Mouse (Mus musculus): ENCODE data around the gene Ankrd33b.

Ankrd33b gene

DNA sequence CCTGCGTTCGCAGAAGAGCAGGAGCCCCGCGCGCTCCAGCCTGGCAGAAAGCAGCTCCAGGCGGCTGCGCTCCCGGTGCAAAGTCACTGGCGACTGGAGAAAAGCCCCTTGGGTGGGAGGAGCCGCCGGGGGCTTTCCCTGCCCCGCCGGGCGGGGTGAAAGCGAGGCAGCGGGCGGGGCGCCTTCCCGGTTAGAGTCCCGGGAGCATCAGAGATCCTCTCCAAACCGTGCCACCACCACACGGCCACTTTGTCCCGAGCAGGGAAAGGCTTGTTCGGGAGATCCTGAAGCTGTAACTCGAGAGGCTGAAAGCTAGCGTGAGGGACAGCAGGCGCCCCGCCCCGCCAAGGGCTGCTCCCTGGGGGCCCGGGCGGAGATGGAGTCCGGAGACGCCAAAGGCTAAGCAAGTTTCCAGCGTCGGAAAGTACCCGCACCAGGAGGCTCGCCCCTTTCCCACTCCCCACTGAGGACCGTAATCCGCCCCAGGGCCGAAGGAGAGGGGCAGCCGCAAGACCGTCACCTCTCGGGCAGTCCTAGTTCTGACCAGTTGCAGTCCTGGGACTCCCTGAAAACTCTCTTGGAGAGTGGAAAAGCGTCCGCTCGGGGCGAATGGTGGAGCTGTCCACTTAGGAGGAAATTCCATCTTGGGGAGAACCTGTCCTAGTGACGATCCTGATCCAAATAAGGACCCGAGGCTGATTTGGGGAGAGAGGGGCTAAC, at the start of gene Ankrd33b:
Gene Ankrd33b (minus strand): TSS at position 246 of the 720 bp plus-strand sequence.
- CTCF ChIA-PET, result interaction anchor here (0.6 kb wide), 1 partner anchor 48 kb away, joined by 4 read pairs; no protein-coding TSS in a partner anchor

DNA sequence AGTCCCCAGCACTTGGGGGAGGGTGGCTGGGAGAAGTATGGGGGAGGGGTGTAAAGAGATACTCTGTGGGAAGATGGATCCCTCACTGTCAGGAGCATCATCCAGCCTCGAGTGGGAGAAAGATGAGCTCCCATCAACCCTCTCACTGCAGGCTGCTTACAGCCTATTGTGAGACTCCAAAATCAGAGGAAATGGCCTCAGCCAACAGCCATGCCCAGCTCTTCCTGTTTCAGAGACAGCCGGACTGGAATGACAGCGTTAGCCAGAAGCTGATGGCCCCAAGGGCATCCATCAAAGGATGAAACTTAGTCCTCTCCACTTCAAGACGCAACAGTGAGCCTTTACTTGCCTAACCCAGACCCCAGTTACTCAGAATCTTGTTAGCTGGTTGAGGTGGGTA, 47.7 kb upstream of the Ankrd33b start:
- CTCF ChIA-PET, result interaction anchor here (0.6 to 0.9 kb wide), 2 partner anchors 48 to 97 kb away, joined by 3 to 4 read pairs; partner anchors contain the start of gene Ankrd33b

DNA sequence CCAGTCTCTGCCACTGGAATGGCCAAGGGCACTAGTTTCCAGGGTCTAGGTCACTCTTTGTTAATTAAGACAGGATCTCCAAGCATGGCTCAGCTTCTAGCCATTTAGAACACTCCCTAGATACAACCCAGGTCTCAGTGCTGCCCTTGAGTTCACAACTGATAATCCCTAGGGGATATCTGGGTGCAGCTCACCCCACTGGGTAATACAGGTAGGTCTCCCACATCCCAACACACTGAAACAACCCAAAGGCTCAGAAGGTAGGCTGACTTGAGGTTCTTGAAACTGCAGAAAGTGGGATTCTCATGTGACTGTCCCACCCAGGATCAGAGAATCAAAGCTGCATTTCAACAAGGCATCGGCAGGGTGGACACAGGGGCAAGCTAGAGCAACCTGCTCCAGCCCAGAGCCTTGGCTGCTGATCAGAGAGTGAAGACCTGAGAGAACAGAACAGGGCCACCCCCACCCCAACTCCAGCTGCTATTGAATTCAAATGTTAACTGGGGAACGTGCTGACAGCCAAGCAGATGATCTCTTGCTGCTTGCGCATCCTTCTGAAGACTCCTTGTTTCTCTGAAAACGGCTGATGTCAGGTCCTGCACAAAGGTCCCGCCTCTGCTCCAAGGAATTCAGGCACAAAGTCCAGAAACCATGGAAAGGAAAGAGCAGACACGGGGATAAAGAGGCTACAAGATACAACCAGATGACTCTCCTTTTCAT, 46.8 kb upstream of the Ankrd33b start:
- CTCF ChIA-PET, result interaction anchor here (0.6 kb wide), 1 partner anchor 58 kb away, joined by 5 read pairs; no protein-coding TSS in a partner anchor

DNA sequence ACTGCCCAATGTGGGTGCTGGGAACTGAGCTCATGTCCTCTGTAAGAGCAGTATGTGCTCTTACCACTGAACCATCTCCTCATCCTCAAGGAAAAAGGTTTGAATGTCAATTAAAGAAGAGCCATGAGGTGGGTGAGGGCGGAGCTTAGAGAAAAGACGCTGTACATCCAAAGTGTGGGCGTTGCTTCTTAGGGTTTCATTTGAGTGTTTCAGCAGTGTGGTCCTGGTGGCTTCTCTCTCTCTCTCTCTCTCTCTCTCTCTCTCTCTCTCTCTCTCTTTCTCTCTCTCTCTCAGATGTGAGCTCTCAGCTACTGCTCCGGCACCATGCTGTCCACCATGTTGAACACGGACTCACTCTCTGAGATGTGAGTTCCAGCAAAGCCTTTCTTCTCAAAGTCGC, 46.1 kb upstream of the Ankrd33b start:
- CTCF ChIA-PET, result no interaction called here

DNA sequence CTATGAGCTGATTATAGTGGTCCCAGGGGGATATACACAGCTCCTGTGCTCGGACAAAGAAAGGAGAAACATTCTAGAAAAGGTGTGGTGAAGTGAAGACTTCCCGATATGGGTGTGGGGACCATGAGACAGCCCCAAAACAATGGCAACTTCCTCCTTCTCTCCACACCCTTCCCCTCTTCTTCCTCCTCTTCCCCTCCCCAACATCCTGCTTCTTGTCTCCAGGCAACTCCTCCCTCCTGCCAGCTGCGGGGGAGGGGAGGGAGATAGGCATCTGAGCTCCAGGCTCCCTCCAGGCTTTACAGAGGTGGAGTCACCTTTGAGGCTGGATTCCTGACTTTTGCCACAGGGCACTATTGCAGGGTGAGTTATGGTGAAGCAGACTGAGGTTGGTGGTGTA, 45.4 kb upstream of the Ankrd33b start:
- CTCF ChIA-PET, result no interaction called here

DNA sequence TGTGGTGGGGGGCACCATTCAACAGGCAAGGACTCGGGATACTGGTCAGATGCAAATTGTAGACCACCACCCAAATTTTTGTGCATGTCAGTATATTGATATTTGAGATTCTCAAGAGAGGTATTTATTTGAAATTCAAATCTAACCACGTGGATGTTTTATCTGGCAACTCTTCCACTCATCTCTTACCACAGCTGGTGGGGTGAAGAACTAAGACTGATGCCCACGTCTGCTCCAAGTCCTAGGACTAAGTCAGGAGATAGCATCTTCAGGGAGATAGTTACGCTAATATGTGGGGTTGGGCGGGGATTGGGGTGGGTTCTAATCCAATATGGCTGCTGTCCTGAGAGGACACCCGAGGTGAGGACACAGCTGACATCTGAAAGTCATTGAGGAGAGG, 44.9 kb upstream of the Ankrd33b start:
- CTCF ChIA-PET, result no interaction called here

DNA sequence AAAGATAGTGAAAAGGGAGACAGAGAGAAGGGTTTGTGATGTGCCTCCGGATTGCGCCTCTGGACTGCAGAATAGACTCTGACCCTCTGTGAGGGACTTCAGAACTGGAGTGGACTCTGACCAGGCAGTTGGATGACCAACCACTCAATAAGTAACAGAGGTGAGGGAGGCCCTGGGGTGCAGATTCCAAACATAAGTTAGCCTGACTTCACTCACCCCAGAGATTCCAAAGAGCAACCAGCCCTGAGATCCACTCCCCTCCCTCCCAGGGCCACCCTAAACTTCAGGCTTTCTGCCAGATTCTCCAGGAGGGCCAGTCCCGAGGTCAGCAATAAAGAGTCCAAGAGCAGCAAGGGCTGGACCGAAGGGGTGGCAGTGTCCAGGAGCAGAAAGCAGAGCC, 40.0 kb upstream of the Ankrd33b start:
- CTCF ChIA-PET, result interaction anchor here (1.1 kb wide), 1 partner anchor 11 kb away, joined by 6 read pairs; no protein-coding TSS in a partner anchor

DNA sequence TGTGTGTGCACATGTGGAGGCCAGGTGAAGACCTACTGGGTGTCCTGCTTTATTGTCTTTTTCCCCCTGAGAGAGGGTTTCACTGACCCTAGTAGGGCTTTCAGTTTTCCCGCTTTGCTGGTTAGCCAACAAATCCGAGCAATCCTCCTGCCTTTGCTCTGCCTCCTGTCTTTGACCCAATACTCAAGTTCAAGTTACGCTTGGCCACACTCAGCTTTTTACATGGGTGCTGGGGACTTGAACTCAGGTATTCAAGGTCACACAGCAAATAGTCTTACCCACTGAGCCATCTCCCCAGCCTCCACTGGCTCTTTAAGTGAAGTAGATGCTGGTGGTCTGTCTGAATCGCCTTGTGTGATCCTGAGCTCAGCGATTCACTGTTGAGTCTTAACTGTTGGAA, 39.4 kb upstream of the Ankrd33b start:
- CTCF ChIA-PET, result no interaction called here

DNA sequence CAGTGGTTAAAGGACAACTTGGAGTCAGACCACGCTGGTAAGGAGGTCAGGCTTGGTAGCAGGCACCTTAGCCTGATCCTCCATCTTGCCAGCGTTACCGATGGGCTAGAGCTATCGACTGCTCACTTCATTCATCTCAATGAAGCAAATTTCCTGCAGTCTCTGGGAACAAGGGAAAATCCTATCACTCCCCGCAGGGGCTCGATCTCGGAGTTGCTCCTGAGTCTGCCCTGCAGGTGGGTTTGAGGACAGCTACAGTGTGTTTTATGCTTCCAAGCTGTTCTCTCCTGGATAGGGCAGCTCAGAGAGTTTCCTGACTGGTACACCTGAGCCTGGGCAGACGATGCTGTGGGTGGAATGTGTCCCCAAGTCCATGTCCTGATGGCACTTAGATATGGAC, 36.8 kb upstream of the Ankrd33b start:
- CTCF ChIA-PET, result no interaction called here

DNA sequence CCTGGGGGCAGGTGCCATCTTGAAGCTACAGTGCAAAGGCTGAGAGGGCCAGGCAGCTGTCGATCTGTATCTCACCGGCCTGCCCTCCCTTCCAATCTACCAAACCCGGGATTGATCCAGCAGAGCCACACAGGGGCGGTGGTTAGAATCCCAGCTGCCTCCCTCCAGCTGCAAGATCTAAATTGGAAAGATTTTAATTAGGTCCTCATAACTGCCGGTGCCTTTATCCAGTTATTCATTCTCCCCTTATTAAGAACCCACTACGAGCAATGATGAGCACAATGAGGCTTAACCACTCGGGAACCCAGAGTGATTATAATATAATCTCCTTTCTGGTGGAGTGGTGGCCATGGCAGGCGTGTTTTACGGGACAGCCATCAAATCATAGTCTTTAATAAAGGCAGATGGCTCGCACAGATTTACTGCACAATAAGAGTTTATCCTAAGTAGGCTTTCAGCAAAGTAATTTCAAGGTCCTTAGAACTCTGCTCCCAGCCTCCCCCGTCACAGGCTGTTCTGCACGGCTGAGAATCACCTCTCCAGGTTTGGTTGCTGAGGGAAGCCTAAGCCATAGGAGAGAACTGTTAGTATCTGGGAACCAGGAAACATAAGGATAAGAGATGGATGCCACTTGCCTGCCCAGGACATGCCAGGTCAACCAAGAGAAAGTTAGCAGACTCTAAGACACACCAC, 34.8 kb upstream of the Ankrd33b start:
- CTCF ChIA-PET, result interaction anchor here (0.6 kb wide), 1 partner anchor 181 kb away, joined by 3 read pairs; no protein-coding TSS in a partner anchor

DNA sequence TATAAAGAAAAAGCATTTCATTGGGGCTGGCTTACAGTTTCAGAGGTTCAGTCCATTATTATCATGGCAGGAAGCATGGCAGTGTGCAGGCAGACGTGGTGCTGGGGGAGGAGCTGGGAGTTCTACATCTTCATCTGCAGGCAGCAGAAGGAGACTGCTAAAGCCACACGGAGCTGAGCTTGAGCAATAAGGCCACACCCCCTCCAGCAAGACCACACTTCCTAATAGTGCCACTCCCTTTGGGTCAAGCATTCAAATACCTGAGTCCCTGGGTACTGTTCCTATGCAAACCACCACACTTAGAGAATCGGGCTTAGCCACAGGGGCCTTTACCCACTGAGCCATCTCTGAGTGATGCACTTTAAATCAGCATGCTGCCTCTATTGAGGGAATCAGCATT, 33.4 kb upstream of the Ankrd33b start:
- CTCF ChIA-PET, result interaction anchor here (0.6 kb wide), 1 partner anchor 853 kb away, joined by 4 read pairs; no protein-coding TSS in a partner anchor

DNA sequence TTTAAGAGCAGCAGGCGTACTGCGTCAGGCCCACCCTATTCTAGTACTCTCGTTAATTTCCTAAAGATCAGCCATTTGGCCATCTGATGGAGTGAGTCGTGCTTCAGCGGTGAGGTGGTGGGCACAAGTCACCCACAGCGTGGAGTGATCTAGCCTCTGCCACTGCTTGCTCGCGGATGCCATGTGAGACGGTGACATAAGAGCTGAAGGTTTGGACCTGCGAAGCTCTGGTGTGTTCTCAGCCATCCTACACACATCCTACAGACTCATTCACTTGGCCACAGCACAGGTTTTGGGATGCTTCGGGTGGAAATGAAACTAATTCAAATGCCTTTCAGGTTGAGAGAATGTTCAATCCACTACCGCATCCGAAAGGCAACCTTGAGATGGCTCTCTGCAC, 31.2 kb upstream of the Ankrd33b start:
- CTCF ChIA-PET, result interaction anchor here (0.6 to 0.7 kb wide), 2 partner anchors 38 to 88 kb away, joined by 3 to 9 read pairs; no protein-coding TSS in a partner anchor

DNA sequence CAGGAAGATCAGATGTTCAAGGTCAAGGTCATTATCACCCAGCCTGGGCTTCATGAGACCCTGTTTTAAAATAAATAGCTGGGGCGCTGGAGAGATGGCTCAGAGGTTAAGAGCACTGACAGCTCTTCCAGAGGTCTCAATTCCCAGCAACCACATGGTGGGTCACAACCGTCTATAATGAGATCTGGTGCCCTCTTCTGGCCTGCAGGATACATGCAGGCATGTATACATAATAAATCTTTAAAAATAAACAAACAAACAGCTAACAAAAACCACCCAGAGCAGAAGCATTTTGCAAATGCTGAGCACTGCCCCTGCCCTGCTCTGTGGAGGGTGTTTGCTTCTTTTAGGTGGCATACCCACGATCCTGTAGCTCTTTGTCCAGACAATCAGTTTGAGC, 29.9 kb upstream of the Ankrd33b start:
- CTCF ChIA-PET, result no interaction called here

DNA sequence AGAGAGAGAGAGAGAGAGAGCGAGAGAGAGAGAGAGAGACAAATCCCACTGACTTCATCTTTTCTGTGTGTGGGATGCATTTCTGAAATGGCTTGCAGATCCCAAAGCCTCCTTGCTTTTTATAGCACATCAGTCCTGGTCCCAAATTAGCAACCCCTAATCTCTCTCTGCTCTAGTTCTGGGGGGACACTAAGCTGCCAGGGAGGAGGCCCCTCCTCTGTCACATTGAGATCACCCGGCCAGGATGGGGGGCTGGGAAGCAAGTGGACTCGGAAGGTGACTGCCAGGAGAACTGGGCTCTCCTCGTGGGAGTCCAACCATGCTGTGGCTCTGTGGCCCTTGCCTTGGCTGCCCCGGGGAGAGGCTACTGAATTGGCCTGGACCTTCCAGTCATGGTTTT, 29.2 kb upstream of the Ankrd33b start:
- CTCF ChIA-PET, result no interaction called here

DNA sequence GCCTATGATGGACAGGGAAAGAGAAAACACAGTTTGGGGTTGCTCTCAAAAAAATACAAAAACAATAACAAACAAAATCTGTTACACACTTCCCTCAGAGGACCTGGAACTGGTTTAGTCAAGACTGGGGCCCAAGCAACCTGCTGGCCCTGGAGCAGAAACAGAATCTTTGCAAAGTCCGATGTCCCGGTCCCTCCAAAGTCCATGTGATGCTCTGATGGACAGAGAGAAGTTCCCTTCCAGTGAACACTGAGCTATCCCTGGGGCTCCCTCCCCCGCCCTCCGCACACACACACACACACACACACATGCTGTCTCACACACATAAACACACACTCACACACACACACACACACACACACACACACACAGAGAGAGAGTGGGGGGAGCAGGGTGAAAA, 28.5 kb upstream of the Ankrd33b start:
- CTCF ChIA-PET, result no interaction called here

DNA sequence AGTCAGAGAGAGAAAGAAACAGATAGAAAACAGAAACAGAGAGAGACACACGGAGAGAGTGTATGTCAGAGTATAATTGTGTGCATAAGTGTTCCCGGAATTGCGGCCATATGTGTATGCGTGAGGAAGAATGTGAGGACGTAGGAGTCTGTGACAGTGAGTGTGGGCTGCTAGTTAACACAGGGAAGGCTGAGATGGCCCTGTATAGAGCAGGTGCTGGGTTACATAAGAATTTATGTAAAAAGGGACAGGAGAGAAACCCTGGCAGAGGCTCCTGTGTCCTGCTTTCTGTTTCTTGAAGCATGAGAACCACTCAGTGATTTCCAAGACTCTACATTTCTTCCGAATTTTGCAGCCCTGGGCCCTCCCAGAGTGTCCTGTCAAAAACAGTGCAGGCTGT, 25.9 kb upstream of the Ankrd33b start:
- CTCF ChIA-PET, result no interaction called here

DNA sequence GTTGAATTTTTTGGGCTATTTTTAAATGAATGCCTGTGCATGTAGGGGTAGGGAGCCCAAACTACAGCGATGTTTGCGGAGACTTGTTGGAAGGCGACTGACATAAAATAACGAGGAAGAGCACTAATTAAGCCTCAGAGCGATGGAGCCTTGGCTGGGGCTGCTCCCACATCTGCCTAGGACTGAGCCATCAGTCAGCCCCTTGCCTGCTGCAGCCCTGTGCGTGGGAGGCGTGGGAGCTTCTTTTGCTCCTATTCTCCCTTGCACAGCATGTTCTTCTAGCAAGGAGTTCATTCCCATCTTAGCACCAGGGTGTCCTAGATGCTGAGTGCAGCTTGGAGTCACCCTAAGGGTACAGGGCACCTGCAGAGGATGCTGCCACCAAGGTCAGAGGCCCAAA, 25.2 kb upstream of the Ankrd33b start:
- CTCF ChIA-PET, result no interaction called here

DNA sequence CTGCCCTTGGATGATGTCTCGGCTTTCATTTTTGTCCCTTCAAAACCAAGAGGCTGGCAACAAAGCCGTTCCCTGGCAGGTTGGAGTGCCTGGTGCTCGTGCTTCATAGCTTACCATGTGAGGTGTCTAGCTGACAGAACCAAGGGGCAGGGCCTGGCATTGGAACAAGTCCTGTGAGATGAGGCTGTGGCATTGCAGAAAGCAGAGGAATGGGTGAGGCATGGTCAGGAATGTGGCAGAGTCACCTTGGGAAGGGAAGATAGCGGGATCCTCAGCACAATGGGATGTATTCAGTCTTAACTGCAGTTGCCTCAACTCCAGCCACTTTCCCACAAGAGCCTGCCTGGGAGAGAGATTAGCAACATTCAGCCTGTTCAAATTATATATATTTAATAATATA, 24.6 kb upstream of the Ankrd33b start:
- CTCF ChIA-PET, result no interaction called here

DNA sequence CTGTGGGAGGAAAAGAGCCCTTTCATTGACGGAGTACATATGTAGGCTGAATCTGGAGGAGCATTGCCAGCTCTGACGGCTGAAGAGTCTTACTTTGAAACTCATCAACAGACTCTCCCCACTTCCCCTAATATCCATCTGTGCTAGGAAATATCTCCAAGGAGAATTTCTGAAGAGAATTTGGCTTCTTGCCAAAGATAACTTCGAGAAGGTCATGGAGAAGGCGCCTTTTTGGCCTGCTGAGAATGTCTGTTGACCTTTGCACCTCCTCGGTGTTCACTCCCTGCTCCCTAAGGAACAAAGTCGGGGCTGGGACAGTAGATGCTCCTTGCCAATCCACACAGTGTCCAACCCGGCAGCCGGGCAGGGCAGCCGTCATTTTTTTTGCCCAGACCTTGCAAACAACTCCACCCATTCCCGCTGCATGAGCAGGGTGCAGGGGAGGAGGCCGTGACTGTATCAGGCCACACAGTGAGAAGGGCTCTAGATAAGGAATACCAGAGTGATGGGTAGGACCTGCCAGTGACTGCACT, 14.5 kb upstream of the Ankrd33b start:
- CTCF ChIA-PET, result no interaction called here

DNA sequence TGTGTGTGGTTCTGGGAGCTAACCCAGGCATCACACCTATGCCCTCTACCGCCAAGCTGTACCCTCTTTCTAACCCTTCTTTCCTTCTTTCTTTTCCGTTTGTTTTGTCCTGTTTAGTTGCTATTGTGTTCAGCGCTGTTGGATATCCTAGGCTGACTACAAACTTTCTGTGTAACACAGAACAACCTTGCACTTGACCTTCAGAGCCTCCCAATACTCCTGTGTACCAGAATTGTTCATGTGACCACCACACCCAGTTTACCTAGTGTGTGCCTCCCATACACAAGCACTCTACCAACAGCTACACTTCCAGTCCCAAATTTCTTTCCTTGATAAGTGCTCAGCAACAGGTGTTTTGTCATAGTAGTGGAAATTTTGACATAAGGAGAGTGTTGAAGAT, 11.9 kb upstream of the Ankrd33b start:
- CTCF ChIA-PET, result no interaction called here

DNA sequence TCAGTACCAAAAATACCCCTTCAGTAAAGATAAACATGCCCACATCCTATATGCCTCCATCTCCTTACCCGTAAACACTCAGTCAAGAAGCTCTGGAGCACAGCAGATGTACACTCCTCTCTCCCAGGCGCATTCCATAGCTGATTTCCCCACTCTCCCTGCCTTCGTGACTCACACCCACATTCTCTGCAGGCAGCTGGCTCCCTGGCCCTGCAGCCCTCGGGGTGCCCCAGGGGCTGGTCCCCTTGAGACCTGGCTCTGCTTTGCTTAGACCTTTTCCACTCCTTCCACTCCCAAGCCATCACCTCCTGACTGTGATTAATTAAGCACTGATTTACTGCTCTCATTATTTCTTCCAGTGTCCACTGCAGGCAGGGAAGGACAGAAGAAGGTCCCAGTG, 7.7 kb upstream of the Ankrd33b start:
- CTCF ChIA-PET, result no interaction called here

DNA sequence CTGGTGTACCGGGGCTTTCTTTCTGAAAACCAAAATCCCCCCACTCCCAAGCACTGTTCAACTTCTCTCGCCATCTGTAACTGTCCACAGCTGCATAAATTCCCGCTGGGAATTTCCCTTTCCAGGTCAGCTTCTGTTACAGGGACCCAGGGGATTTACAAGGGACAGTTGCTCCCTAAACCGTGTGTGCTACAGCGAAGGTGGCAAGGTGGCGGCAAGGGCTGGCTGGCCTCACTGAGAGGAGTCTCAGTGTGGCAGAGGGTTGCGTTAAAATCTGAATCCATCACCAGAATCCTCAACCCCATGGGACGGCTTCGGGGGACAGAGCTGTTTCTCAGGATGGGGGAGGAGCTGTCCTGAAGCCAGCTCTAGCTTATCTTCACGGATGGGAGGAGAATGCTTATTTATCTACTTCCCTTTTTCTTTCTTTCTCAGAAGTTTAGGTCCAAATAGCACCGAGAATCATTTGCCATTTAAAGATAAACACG, 1.6 kb upstream of the Ankrd33b start:
- CTCF ChIA-PET, result interaction anchor here (0.7 kb wide), 1 partner anchor 163 kb away, joined by 3 read pairs; no protein-coding TSS in a partner anchor
